Mouse (Mus musculus) CH12.LX (cell line): ENCODE data around the gene Rpl9-ps6.

Experiments used
- CHD2 ChIP-seq: IDR thresholded peaks from 2 replicates; pipeline ENCODE4 v1.6.1; 2011; ENCODE audit warnings: low read length, improper control_type of control experiment
- CTCF ChIP-seq, 2 experiments: IDR thresholded peaks in 1 of 2; conservative IDR thresholded peaks in 1 of 2; 2 replicates each; pipeline ENCODE4 v1.5.1; 2011 to 2012; ENCODE audit warnings: low read depth in 2 of 2, low read length in 2 of 2, improper control_type of control experiment in 1 of 2, inconsistent platforms in 1 of 2, mild to moderate bottlenecking in 1 of 2, moderate library complexity in 1 of 2
- E2F4 ChIP-seq: IDR thresholded peaks from 2 replicates; pipeline ENCODE4 v1.6.1; 2011; ENCODE audit warnings: low read depth, low read length, improper control_type of control experiment; ENCODE audit not compliant: insufficient replicate concordance
- ELF1 ChIP-seq: IDR thresholded peaks from 2 replicates; pipeline ENCODE4 v1.6.1; 2014; ENCODE audit warnings: low read depth, mild to moderate bottlenecking, inconsistent platforms, low read length, improper control_type of control experiment
- GABPA ChIP-seq: IDR thresholded peaks from 2 replicates; pipeline ENCODE4 v1.6.1; 2012; ENCODE audit warnings: low read depth, low read length, improper control_type of control experiment, inconsistent platforms; ENCODE audit not compliant: insufficient replicate concordance
- MEF2A ChIP-seq: IDR thresholded peaks from 2 replicates; pipeline ENCODE4 v1.6.1; 2014; ENCODE audit warnings: low read depth, mild to moderate bottlenecking, inconsistent platforms, low read length, improper control_type of control experiment, borderline replicate concordance
- MXI1 ChIP-seq: IDR thresholded peaks from 2 replicates; pipeline ENCODE4 v1.6.1; 2011; ENCODE audit warnings: mild to moderate bottlenecking, low read depth, low read length, improper control_type of control experiment
- POLR2A ChIP-seq: IDR thresholded peaks from 2 replicates; pipeline ENCODE4 v1.6.1; 2011; ENCODE audit warnings: low read depth, mild to moderate bottlenecking, improper control_type of control experiment, low read length
- TCF12 ChIP-seq: IDR thresholded peaks from 2 replicates; pipeline ENCODE4 v1.6.1; 2014; ENCODE audit warnings: low read depth, mild to moderate bottlenecking, inconsistent platforms, low read length, improper control_type of control experiment
- UBTF ChIP-seq: IDR thresholded peaks from 2 replicates; pipeline ENCODE4 v1.6.1; 2012; ENCODE audit warnings: low read depth, mild to moderate bottlenecking, inconsistent platforms, low read length, improper control_type of control experiment, moderate library complexity
- ZC3H11A ChIP-seq: IDR thresholded peaks from 2 replicates; pipeline ENCODE4 v1.6.1; 2012; ENCODE audit warnings: low read depth, mild to moderate bottlenecking, inconsistent platforms, low read length, improper control_type of control experiment
- ZNF384 ChIP-seq: IDR thresholded peaks from 2 replicates; pipeline ENCODE4 v1.6.1; 2012; ENCODE audit warnings: low read depth, low read length, improper control_type of control experiment, inconsistent platforms

GRCm38 (mm10) chr19:32476712-32477052 lies 10.3 kb upstream of the Rpl9-ps6 start:
- TF ChIP-seq CTCF (conservative IDR thresholded peaks at IDR 0.05 in 1 of 2, IDR thresholded peaks at IDR 0.05 in 1 of 2; ENCODE audit: low read depth in 2 of 2, low read length in 2 of 2) (no peak), MEF2A (no peak), GABPA (no peak), TCF12 (no peak), POLR2A (no peak), MXI1 (no peak), CHD2 (no peak), E2F4 (no peak), UBTF (no peak), ELF1 (no peak), ZC3H11A (no peak), ZNF384 (no peak)
